Mouse (Mus musculus): ENCODE data around the gene Panx1. TPM values are rescaled to one million over a fixed set of nuclear protein-coding genes. Genes with fewer than 3 reads are reported as not detected.

Gene Panx1
- total and polyA plus RNA-seq, 3 experiments, result 10.6 to 20.3 TPM; not detected in 1

GRCm38 (mm10) chr9:15023049-15023448 lies 22.2 kb downstream of the Panx1 start:
- Histone ChIP-seq H3K9ac (ENCODE audit: control insufficient read depth, low read depth, low read length, poor library complexity, severe bottlenecking) (no peak overlapping the region), H3K27ac (ENCODE audit: control insufficient read depth, low read depth, low read length) (no peak overlapping the region), H3K4me1 (ENCODE audit: control insufficient read depth in 1 of 2, insufficient read depth in 2 of 2, low read length in 2 of 2) (peaks cover 0 to 5% of the 10 kb centered on the region in 2 experiments; a peak in 1 of 4 replicates), H3K9me3 (replicated peaks; ENCODE audit: insufficient read depth, low read length) (no peaks in the 10 kb centered on the region), H3K27me3 (ENCODE audit: control insufficient read depth in 1 of 2, insufficient read depth in 2 of 2, low read length in 2 of 2) (no peaks in the 10 kb centered on the region), H3K36me3 (ENCODE audit: control insufficient read depth in 1 of 2, insufficient read depth in 2 of 2, low read length in 2 of 2) (no peaks in the 10 kb centered on the region; a peak in 1 of 4 replicates), H3K79me2 (ENCODE audit: control insufficient read depth, insufficient read depth, low read length, poor library complexity) (no peaks in the 10 kb centered on the region), H3K4me3 (ENCODE audit: control insufficient read depth in 1 of 2, insufficient read depth in 1 of 2, low read depth in 2 of 2, low read length in 2 of 2) (no peak overlapping the region)
- TF ChIP-seq UBTF (IDR thresholded peaks at IDR 0.05; ENCODE audit: borderline replicate concordance, insufficient read depth, low read depth, low read length), result no peak
- TF ChIP-seq ZMIZ1 (IDR thresholded peaks at IDR 0.05; ENCODE audit: low read depth, low read length), result 0 out of 2 replicates have a peak, but pooled peaks have one; percentile 28
- no peak for DNase-seq (ENCODE audit: low read depth, low spot score)

GRCm38 (mm10) chr9:15021156-15021555 lies 24.1 kb downstream of the Panx1 start:
- Histone ChIP-seq H3K4me1 (ENCODE audit: control insufficient read depth in 1 of 2, insufficient read depth in 2 of 2, low read length in 2 of 2) (peaks cover 0 to 7% of the 10 kb centered on the region in 2 experiments; a peak in 2 of 4 replicates), H3K27ac (ENCODE audit: control insufficient read depth, low read depth, low read length) (no peak overlapping the region), H3K79me2 (ENCODE audit: control insufficient read depth, insufficient read depth, low read length, poor library complexity) (no peaks in the 10 kb centered on the region), H3K4me3 (ENCODE audit: control insufficient read depth in 1 of 2, insufficient read depth in 1 of 2, low read depth in 2 of 2, low read length in 2 of 2) (no peak overlapping the region), H3K36me3 (ENCODE audit: control insufficient read depth in 1 of 2, insufficient read depth in 2 of 2, low read length in 2 of 2) (no peaks in the 10 kb centered on the region; a peak in 1 of 4 replicates), H3K9ac (ENCODE audit: control insufficient read depth, low read depth, low read length, poor library complexity, severe bottlenecking) (no peak overlapping the region), H3K9me3 (replicated peaks; ENCODE audit: insufficient read depth, low read length) (no peaks in the 10 kb centered on the region), H3K27me3 (ENCODE audit: control insufficient read depth in 1 of 2, insufficient read depth in 2 of 2, low read length in 2 of 2) (no peaks in the 10 kb centered on the region)
- peak; percentile 45 for DNase-seq (ENCODE audit: low read depth, low spot score)
- TF ChIP-seq SMC3 (IDR thresholded peaks at IDR 0.05; ENCODE audit: low read depth, low read length) (no peak), GATA1 (IDR thresholded peaks at IDR 0.05; ENCODE audit: low read depth, low read length) (peak; percentile 47; the same call in 1 of the 2 replicates), ZMIZ1 (IDR thresholded peaks at IDR 0.05; ENCODE audit: low read depth, low read length) (no peak), MAZ (IDR thresholded peaks at IDR 0.05; ENCODE audit: low read depth, low read length) (no peak), BHLHE40 (IDR thresholded peaks at IDR 0.05; ENCODE audit: borderline replicate concordance, low read depth, low read length) (no peak)

GRCm38 (mm10) chr9:15020561-15021080 lies 24.7 kb downstream of the Panx1 start:
- Histone ChIP-seq H3K27me3 (ENCODE audit: control insufficient read depth in 1 of 2, insufficient read depth in 2 of 2, low read length in 2 of 2) (no peaks in the 10 kb centered on the region), H3K4me3 (ENCODE audit: control insufficient read depth in 1 of 2, insufficient read depth in 1 of 2, low read depth in 2 of 2, low read length in 2 of 2) (no peak overlapping the region), H3K4me1 (ENCODE audit: control insufficient read depth in 1 of 2, insufficient read depth in 2 of 2, low read length in 2 of 2) (peaks cover 0 to 7% of the 10 kb centered on the region in 2 experiments; a peak in 2 of 4 replicates), H3K9me3 (replicated peaks; ENCODE audit: insufficient read depth, low read length) (no peaks in the 10 kb centered on the region), H3K27ac (ENCODE audit: control insufficient read depth, low read depth, low read length) (no peak overlapping the region), H3K79me2 (ENCODE audit: control insufficient read depth, insufficient read depth, low read length, poor library complexity) (no peaks in the 10 kb centered on the region), H3K36me3 (ENCODE audit: control insufficient read depth in 1 of 2, insufficient read depth in 2 of 2, low read length in 2 of 2) (no peaks in the 10 kb centered on the region; a peak in 1 of 4 replicates), H3K9ac (ENCODE audit: control insufficient read depth, low read depth, low read length, poor library complexity, severe bottlenecking) (no peak overlapping the region)
- peak; percentile 36 for DNase-seq (ENCODE audit: low read depth, low spot score)
- TF ChIP-seq POLR2AphosphoS2 (IDR thresholded peaks at IDR 0.05; ENCODE audit: low read length) (no peak), USF2 (IDR thresholded peaks at IDR 0.05; ENCODE audit: borderline replicate concordance in 1 of 2, insufficient read depth in 1 of 2, low read depth in 1 of 2, low read length in 2 of 2) (no peak), GATA1 (IDR thresholded peaks at IDR 0.05; ENCODE audit: low read depth, low read length) (no peak), MAX (IDR thresholded peaks at IDR 0.05; ENCODE audit: low read length) (no peak), NRF1 (IDR thresholded peaks at IDR 0.05; ENCODE audit: insufficient read depth, low read depth, low read length, poor library complexity, severe bottlenecking) (no peak), UBTF (IDR thresholded peaks at IDR 0.05; ENCODE audit: borderline replicate concordance, insufficient read depth, low read depth, low read length) (no peak), ZNF384 (IDR thresholded peaks at IDR 0.05; ENCODE audit: low read depth, low read length) (no peak)
